Mouse (Mus musculus) testis, adult 2 months (tissue): ENCODE measurements around the gene Inhbe.

Source experiments
- CTCF ChIP-seq: fragments of 200-500 bp; IDR thresholded peaks from 2 replicates; pipeline ENCODE4 v1.5.1; 2012; ENCODE audit warnings: low read depth, mild to moderate bottlenecking, inconsistent platforms, low read length, moderate library complexity; ENCODE audit not compliant: control insufficient read depth, insufficient read depth, insufficient replicate concordance
- POLR2A ChIP-seq: fragments of 200-500 bp; IDR thresholded peaks from 2 replicates; pipeline ENCODE4 v1.6.1; 2012; ENCODE audit warnings: low read depth, mild to moderate bottlenecking, inconsistent platforms, low read length, moderate library complexity; ENCODE audit not compliant: control insufficient read depth

- TF ChIP-seq CTCF = no peak
- no peak for TF ChIP-seq POLR2A
These were observed 17.3 kb downstream of the Inhbe start for GRCm38 (mm10) chr10:127336952-127337351.
